Mouse (Mus musculus) left cerebral cortex, postnatal 14 days (tissue): ENCODE results near the gene Macrod2. TPM values are rescaled to one million over a fixed set of nuclear protein-coding genes. Genes with fewer than 3 reads are reported as not detected.
A peak's percentile ranks its signal among the peaks of the same experiment; 100 is the strongest.

Experiments used
- DNase-seq, 2 experiments: peaks; one replicate each; pipeline ENCODE4 v3.0.0; 2021 to 2022; ENCODE audit warnings: low spot score in 2 of 2, mixed read lengths in 1 of 2
- intact Hi-C: fragments of 180-260 bp; cut with DNase I; formaldehyde crosslinking; loops from one replicate; pipeline ENCODE4 v1.15.1; 2025
- total RNA-seq, 2 experiments: library from RNA; stranded (reverse); gene quantifications; 2 replicates each; pipeline ENCODE4 v1.2.3; 2021

The Macrod2 gene
- total RNA-seq, 2 experiments from 2014 or later, result 52.7 to 55.7 TPM

GRCm38 (mm10) chr2:141123875-141124274 is 728.8 kb downstream of the Macrod2 start:
- no peak for DNase-seq
- intact Hi-C loops, result no loop called here

- no peak for DNase-seq
- intact Hi-C loops, result no loop called here
Observed at GRCm38 (mm10) chr2:141125638-141126037, 730.5 kb downstream of the Macrod2 start.

- intact Hi-C loops, result no loop called here
- no peak for DNase-seq
Observed at GRCm38 (mm10) chr2:141142266-141142665, 747.2 kb downstream of the Macrod2 start.

- intact Hi-C loops, result no loop called here
- DNase-seq, result peak; percentile 4 to 7
Observed at GRCm38 (mm10) chr2:141152011-141152772, 757.1 kb downstream of the Macrod2 start.

- intact Hi-C loops, result no loop called here
Observed at GRCm38 (mm10) chr2:141155972-141156371, 760.9 kb downstream of the Macrod2 start.

GRCm38 (mm10) chr2:141156979-141157593 is 762.0 kb downstream of the Macrod2 start:
- intact Hi-C loops, result no loop called here

More at GRCm38 (mm10) chr2:141155972-141156371, 760.9 kb downstream of the Macrod2 start:
- no peak for DNase-seq

GRCm38 (mm10) chr2:141158161-141158560 is 763.1 kb downstream of the Macrod2 start:
- no peak for DNase-seq
- intact Hi-C loops, result no loop called here

More at GRCm38 (mm10) chr2:141156979-141157593, 762.0 kb downstream of the Macrod2 start:
- DNase-seq, result no peak

- DNase-seq, result no peak
- intact Hi-C loops, result no loop called here
Observed at GRCm38 (mm10) chr2:141163918-141164317, 768.8 kb downstream of the Macrod2 start.

- DNase-seq, result no peak
- intact Hi-C loops, result no loop called here
Observed at GRCm38 (mm10) chr2:141169586-141169985, 774.5 kb downstream of the Macrod2 start.

- intact Hi-C loops, result no loop called here
- no peak for DNase-seq
Observed at GRCm38 (mm10) chr2:141173167-141173566, 778.1 kb downstream of the Macrod2 start.

GRCm38 (mm10) chr2:141173607-141174006 is 778.5 kb downstream of the Macrod2 start:
- intact Hi-C loops, result no loop called here
- no peak for DNase-seq

- intact Hi-C loops, result no loop called here
- no peak for DNase-seq
Observed at GRCm38 (mm10) chr2:141180656-141181055, 785.5 kb downstream of the Macrod2 start.

- intact Hi-C loops, result no loop called here
- DNase-seq, result no peak
Observed at GRCm38 (mm10) chr2:141182034-141182759, 787.1 kb downstream of the Macrod2 start.

GRCm38 (mm10) chr2:141194476-141194875 is 799.4 kb downstream of the Macrod2 start:
- intact Hi-C loops, result no loop called here
- DNase-seq, result no peak

GRCm38 (mm10) chr2:141200481-141200880 is 805.4 kb downstream of the Macrod2 start:
- intact Hi-C loops, result no loop called here
- no peak for DNase-seq

- no peak for DNase-seq
- intact Hi-C loops, result no loop called here
Observed at GRCm38 (mm10) chr2:141201303-141202014, 806.4 kb downstream of the Macrod2 start.

- intact Hi-C loops, result no loop called here
- no peak for DNase-seq
Observed at GRCm38 (mm10) chr2:141202015-141202364, 806.9 kb downstream of the Macrod2 start.

- intact Hi-C loops, result no loop called here
- DNase-seq, result no peak
Observed at GRCm38 (mm10) chr2:141211346-141211745, 816.2 kb downstream of the Macrod2 start.

- no peak for DNase-seq
- intact Hi-C loops, result no loop called here
Observed at GRCm38 (mm10) chr2:141212291-141212690, 817.2 kb downstream of the Macrod2 start.

- intact Hi-C loops, result no loop called here
- no peak for DNase-seq
Observed at GRCm38 (mm10) chr2:141217490-141217889, 822.4 kb downstream of the Macrod2 start.
